Mouse (Mus musculus) neural tube, embryonic 13.5 days (tissue): ENCODE measurements around the gene Kifc5b. TPM values are rescaled to one million over a fixed set of nuclear protein-coding genes. Genes with fewer than 3 reads are reported as not detected.

Experiments used
- ATAC-seq: fragments of 200-750 bp; cut with Nextera tagmentation; 2 replicates; pipeline ENCODE4 v1.8.0; 2017; ENCODE audit warnings: low read depth, mild to moderate bottlenecking, moderate TSS enrichment, moderate library complexity
- H3K27ac ChIP-seq: fragments of 300-500 bp; sonication (generic); replicated peaks from 2 replicates; pipeline ENCODE4 v1.5.1; 2015; ENCODE audit warnings: moderate library complexity, mild to moderate bottlenecking, inconsistent platforms
- H3K27me3 ChIP-seq: fragments of 300-500 bp; sonication (generic); 2 replicates; pipeline ENCODE4 v1.6.1; 2015; ENCODE audit warnings: mild to moderate bottlenecking, inconsistent platforms
- H3K36me3 ChIP-seq: fragments of 300-500 bp; sonication (generic); 2 replicates; pipeline ENCODE4 v1.6.1; 2015; ENCODE audit warnings: mild to moderate bottlenecking, inconsistent platforms
- H3K4me1 ChIP-seq: fragments of 300-500 bp; sonication (generic); replicated peaks from 2 replicates; pipeline ENCODE4 v1.6.1; 2015; ENCODE audit warnings: inconsistent platforms
- H3K4me2 ChIP-seq: fragments of 300-500 bp; sonication (generic); 2 replicates; pipeline ENCODE4 v1.6.1; 2015; ENCODE audit warnings: inconsistent platforms, mild to moderate bottlenecking, moderate library complexity
- H3K4me3 ChIP-seq: fragments of 300-500 bp; sonication (generic); 2 replicates; pipeline ENCODE4 v1.5.1; 2015; ENCODE audit warnings: mild to moderate bottlenecking, inconsistent platforms
- H3K9ac ChIP-seq: fragments of 300-500 bp; sonication (generic); 2 replicates; pipeline ENCODE4 v1.6.1; 2015; ENCODE audit warnings: moderate library complexity, mild to moderate bottlenecking, inconsistent platforms
- H3K9me3 ChIP-seq: fragments of 300-500 bp; sonication (generic); 2 replicates; pipeline ENCODE4 v1.6.1; 2016; ENCODE audit warnings: inconsistent platforms
- WGBS: fragments of 180-500 bp; shearing (Covaris S2); methylation state at CpG from one replicate; pipeline ENCODE4 v1.1.7; 2015; 5-methylcytosine and 5-hydroxymethylcytosine counted together
- microRNA-seq: library from miRNA; unstranded; fragments of <30 nt; microRNA quantifications from one replicate; pipeline ENCODE4, GENCODE M21; 2016
- polyA plus RNA-seq: library from polyadenylated mRNA; unstranded; fragments of >200 nt; fragmentation: Nextera tagmentation; extraction: Ambion mirVana; gene quantifications from 2 replicates; pipeline ENCODE4 v1.2.1, GENCODE M21; 2015

Kifc5b gene
- polyA plus RNA-seq, 1 experiment from 2014 or later, result 3.2 TPM

GRCm38 (mm10) chr17:26981050-26981449 is 64.2 kb downstream of the Kifc5b start:
- WGBS, result 73% methylated on average over 2 of the region's 2 CpGs
- Histone ChIP-seq H3K9ac (no peak overlapping the region), H3K4me1 (peaks cover 12% of the 10 kb centered on the region), H3K27ac (no peak overlapping the region), H3K9me3 (no peaks in the 10 kb centered on the region), H3K27me3 (no peaks in the 10 kb centered on the region), H3K4me2 (no peak overlapping the region), H3K36me3 (peaks cover 48% of the 10 kb centered on the region), H3K4me3 (no peak overlapping the region)
- ATAC-seq, result no peak

Small RNA genes lying within 50 kb of the gene (microRNA-seq; reads per million reads assigned to microRNA genes)
- gene Gm27775 (not detected), gene Mir3083 (0.44 reads per million), gene Mir6968 (0.59 reads per million)

Other genes starting within 250 kb of the Kifc5b start
- 9.9 and 11.4 TPM in 2 replicates for gene Crebrf, start 201.4 kb upstream of the Kifc5b start, polyA plus RNA-seq
- gene Bnip1, start 136.0 kb upstream of the Kifc5b start, polyA plus RNA-seq, result 46.2 and 47.9 TPM in 2 replicates
- 0.66 TPM in 1 of 2 replicates, not detected in the other for gene Nkx2-5, start 72.1 kb upstream of the Kifc5b start, polyA plus RNA-seq
- gene Phf1, start 16.0 kb downstream of the Kifc5b start, polyA plus RNA-seq, result 17.3 and 19.1 TPM in 2 replicates
- gene Cuta, start 22.5 kb downstream of the Kifc5b start, polyA plus RNA-seq, result 141 and 147 TPM in 2 replicates
- 4.1 and 4.9 TPM in 2 replicates for gene Syngap1, start 24.2 kb downstream of the Kifc5b start, polyA plus RNA-seq
- 17.8 and 19.8 TPM in 2 replicates for gene Zbtb9, start 56.1 kb downstream of the Kifc5b start, polyA plus RNA-seq
- gene Bak1, start 111.9 kb downstream of the Kifc5b start, polyA plus RNA-seq, result 2.8 and 3.3 TPM in 2 replicates
- gene Itpr3, start 140.2 kb downstream of the Kifc5b start, polyA plus RNA-seq, result 1.4 and 1.5 TPM in 2 replicates
- gene Uqcc2, start 216.8 kb downstream of the Kifc5b start, polyA plus RNA-seq, result 292 and 313 TPM in 2 replicates